Mouse (Mus musculus) midbrain, embryonic 15.5 days (tissue): ENCODE measurements around the gene Cks1b. TPM values are rescaled to one million over a fixed set of nuclear protein-coding genes. Genes with fewer than 3 reads are reported as not detected.
"Not testable (repeated sequence)": the region's sequence is repeated elsewhere in the genome, so short reads cannot be mapped to it uniquely, and the experiment has no call there.

Source experiments
- ATAC-seq: fragments of 200-750 bp; cut with Nextera tagmentation; replicated peaks from 2 replicates; pipeline ENCODE4 v1.8.0; 2017; ENCODE audit warnings: moderate TSS enrichment
- H3K27ac ChIP-seq: fragments of 300-500 bp; sonication (generic); 2 replicates; pipeline ENCODE4 v1.5.1; 2015; ENCODE audit warnings: mild to moderate bottlenecking, inconsistent platforms
- H3K27me3 ChIP-seq: fragments of 300-500 bp; sonication (generic); replicated peaks from 2 replicates; pipeline ENCODE4 v1.6.1; 2015; ENCODE audit warnings: inconsistent platforms
- H3K36me3 ChIP-seq: fragments of 300-500 bp; sonication (generic); replicated peaks from 2 replicates; pipeline ENCODE4 v1.6.1; 2015; ENCODE audit warnings: inconsistent platforms
- H3K4me1 ChIP-seq: fragments of 300-500 bp; sonication (generic); 2 replicates; pipeline ENCODE4 v1.6.1; 2015; ENCODE audit warnings: inconsistent platforms
- H3K4me2 ChIP-seq: fragments of 300-500 bp; sonication (generic); 2 replicates; pipeline ENCODE4 v1.6.1; 2015; ENCODE audit warnings: inconsistent platforms, mild to moderate bottlenecking, moderate library complexity
- H3K4me3 ChIP-seq: fragments of 300-500 bp; sonication (generic); 2 replicates; pipeline ENCODE4 v1.5.1; 2015; ENCODE audit warnings: mild to moderate bottlenecking, inconsistent platforms
- H3K9ac ChIP-seq: fragments of 300-500 bp; sonication (generic); 2 replicates; pipeline ENCODE4 v1.6.1; 2015; ENCODE audit warnings: mild to moderate bottlenecking, inconsistent platforms
- H3K9me3 ChIP-seq: fragments of 300-500 bp; sonication (generic); 2 replicates; pipeline ENCODE4 v1.6.1; 2016; ENCODE audit warnings: inconsistent platforms
- WGBS: fragments of 180-500 bp; shearing (Covaris S2); methylation state at CpG from one replicate; pipeline ENCODE4 v1.1.7; 2015; ENCODE audit warnings: mixed read lengths; 5-methylcytosine and 5-hydroxymethylcytosine counted together
- polyA plus RNA-seq: library from polyadenylated mRNA; unstranded; fragments of >200 nt; fragmentation: Nextera tagmentation; extraction: Ambion mirVana; gene quantifications from 2 replicates; pipeline ENCODE4 v1.2.1, GENCODE M21; 2015

The Cks1b gene
- polyA plus RNA-seq, 1 experiment from 2014 or later: 86.7 TPM

- 17% methylated on average over 5 of the region's 5 CpGs for WGBS
- Histone ChIP-seq H3K9me3 (no peaks in the 10 kb centered on the region), H3K4me1 (peaks cover 13% of the 10 kb centered on the region), H3K4me2 (peak overlapping the region; percentile 39), H3K36me3 (peaks cover 15% of the 10 kb centered on the region; the same call in 1 of the 2 replicates), H3K4me3 (peak overlapping the region; percentile 32; the same call in 1 of the 2 replicates), H3K9ac (0 out of 2 replicates have a peak overlapping the region, but pooled peaks have one; percentile 15), H3K27me3 (no peaks in the 10 kb centered on the region), H3K27ac (no peak overlapping the region)
- no peak for ATAC-seq
These were observed 19.1 kb upstream of the Cks1b start for GRCm38 (mm10) chr3:89437269-89437668.

- H3K27ac ChIP-seq: no peak within 1 kb of the TSS
- peak within 1 kb of the TSS; percentile 32 for H3K4me3 ChIP-seq
- ATAC-seq: peak; percentile 41; the same call in 1 of the 2 replicates
- peak within 1 kb of the TSS; percentile 39 for H3K4me2 ChIP-seq
- 5% methylated on average over 16 of the region's 16 CpGs for WGBS
- H3K9me3 ChIP-seq: no peaks in the 10 kb centered on the region
- peaks cover 15% of the 10 kb centered on the region; the same call in 1 of the 2 replicates for H3K36me3 ChIP-seq
- no peaks in the 10 kb centered on the region for H3K27me3 ChIP-seq
- H3K4me1 ChIP-seq: peaks cover 21% of the 10 kb centered on the region
- H3K9ac ChIP-seq: 0 out of 2 replicates have a peak within 1 kb of the TSS, but pooled peaks have one; percentile 15
These were observed 18.3 kb upstream of the Cks1b start, which contains the start of gene Pbxip1 for GRCm38 (mm10) chr3:89436176-89437113. TSS of gene Pbxip1 (plus strand) at chr3:89436706.

DNA sequence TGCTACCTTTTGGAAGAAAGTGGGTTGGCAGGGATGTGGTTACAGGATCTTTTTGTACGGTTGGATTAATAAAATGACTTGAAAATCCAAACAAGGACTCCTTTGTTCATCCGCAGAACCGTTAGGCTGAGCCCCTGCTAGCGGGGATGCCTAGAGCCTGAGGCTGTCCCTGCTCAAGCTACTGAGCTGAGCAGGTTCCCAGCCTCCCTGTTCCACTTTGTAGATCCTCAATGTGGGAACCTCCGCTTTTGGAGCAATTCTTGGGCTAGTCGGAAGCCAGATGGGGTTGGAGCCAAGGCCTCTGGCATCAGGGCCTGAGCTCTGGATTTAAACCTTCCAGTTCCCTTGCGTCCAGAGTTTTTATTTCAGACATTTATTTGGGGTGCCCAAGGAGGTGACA is 16.9 kb upstream of the Cks1b start:
- Histone ChIP-seq H3K4me2 (no peak overlapping the region), H3K9ac (no peak overlapping the region), H3K9me3 (no peaks in the 10 kb centered on the region), H3K36me3 (peaks cover 15% of the 10 kb centered on the region; the same call in 1 of the 2 replicates), H3K27me3 (no peaks in the 10 kb centered on the region), H3K4me3 (no peak overlapping the region), H3K4me1 (peaks cover 30% of the 10 kb centered on the region), H3K27ac (peak overlapping the region; percentile 7; the same call in 1 of the 2 replicates)
- no peak for ATAC-seq
- 69% methylated on average over 7 of the region's 7 CpGs for WGBS

- H3K36me3 ChIP-seq: peaks cover 15% of the 10 kb centered on the region; the same call in 1 of the 2 replicates
- H3K27ac ChIP-seq: no peak overlapping the region
- H3K4me3 ChIP-seq: no peak overlapping the region
- H3K9me3 ChIP-seq: no peaks in the 10 kb centered on the region
- H3K4me1 ChIP-seq: peaks cover 30% of the 10 kb centered on the region
- 81% methylated on average over 11 of the region's 11 CpGs for WGBS
- H3K4me2 ChIP-seq: no peak overlapping the region
- H3K9ac ChIP-seq: no peak overlapping the region
- ATAC-seq: no peak
- no peaks in the 10 kb centered on the region for H3K27me3 ChIP-seq
These were observed 16.3 kb upstream of the Cks1b start for GRCm38 (mm10) chr3:89434532-89434931.

- no peak overlapping the region for H3K9ac ChIP-seq
- no peaks in the 10 kb centered on the region for H3K9me3 ChIP-seq
- H3K4me3 ChIP-seq: no peak overlapping the region
- H3K27ac ChIP-seq: no peak overlapping the region
- no peak overlapping the region for H3K4me2 ChIP-seq
- WGBS: 98% methylated on average over 8 of the region's 8 CpGs
- peaks cover 30% of the 10 kb centered on the region for H3K4me1 ChIP-seq
- H3K36me3 ChIP-seq: peaks cover 15% of the 10 kb centered on the region; the same call in 1 of the 2 replicates
- no peaks in the 10 kb centered on the region for H3K27me3 ChIP-seq
- no peak for ATAC-seq
These were observed 14.4 kb upstream of the Cks1b start for GRCm38 (mm10) chr3:89432606-89433005.

DNA sequence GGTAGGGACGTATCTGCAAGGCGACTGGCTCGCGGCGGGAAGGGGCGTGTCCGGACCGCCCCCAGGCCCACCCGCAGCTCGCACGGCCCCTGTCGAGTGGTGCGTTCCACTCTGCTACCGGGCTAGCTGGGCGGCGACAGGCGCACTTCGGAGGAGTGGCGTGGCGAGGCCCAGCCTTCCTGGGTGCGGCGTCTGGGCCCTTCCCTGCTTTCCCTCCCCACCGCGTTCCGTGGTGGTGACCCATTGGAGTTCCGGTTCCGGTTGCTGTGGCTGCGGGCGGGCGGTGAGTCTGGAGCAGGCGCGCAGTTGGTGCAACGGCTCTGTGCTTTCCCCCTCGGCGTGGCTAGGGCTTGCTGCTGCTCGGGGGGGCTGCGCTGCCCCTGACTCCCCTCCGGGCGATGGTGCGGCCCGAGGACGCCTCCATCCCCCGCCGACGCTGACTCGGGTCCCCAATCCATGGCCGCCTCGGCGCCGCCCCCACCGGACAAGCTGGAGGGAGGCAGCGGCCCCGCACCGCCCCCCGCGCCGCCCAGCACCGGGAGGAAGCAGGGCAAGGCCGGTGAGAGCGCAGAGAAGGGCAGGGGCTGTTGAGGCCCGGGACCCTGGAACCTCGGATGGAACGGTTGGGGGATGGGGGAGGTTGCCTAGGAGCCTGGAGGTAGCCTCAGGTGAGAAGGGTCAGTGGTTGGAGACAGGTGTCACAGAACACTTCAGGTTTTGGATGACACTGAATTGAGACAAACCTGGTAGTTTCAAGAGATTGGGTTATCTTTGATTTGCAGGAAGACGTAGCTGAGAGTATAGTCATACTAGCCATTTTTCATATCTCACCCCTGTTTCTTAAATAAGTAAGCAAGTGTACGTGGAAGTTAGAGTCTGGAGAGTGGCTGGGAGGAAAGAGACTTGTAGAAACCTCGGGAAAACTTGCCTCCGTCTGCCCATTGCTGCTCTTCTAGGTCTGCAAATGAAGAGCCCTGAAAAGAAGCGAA is 12.3 kb upstream of the Cks1b start, which contains the start of gene Pygo2:
Gene Pygo2 (plus strand): TSS at position 44 of the 989 bp plus-strand sequence.
- peak within 1 kb of the TSS; percentile 89 for H3K27ac ChIP-seq
- H3K9me3 ChIP-seq: no peaks in the 10 kb centered on the region
- peak within 1 kb of the TSS; percentile 99 for H3K4me3 ChIP-seq
- H3K9ac ChIP-seq: peak within 1 kb of the TSS; percentile 99
- peaks cover 19% of the 10 kb centered on the region for H3K4me1 ChIP-seq
- peaks cover 15% of the 10 kb centered on the region; the same call in 1 of the 2 replicates for H3K36me3 ChIP-seq
- H3K27me3 ChIP-seq: no peaks in the 10 kb centered on the region
- H3K4me2 ChIP-seq: peak within 1 kb of the TSS; percentile 86
- WGBS: 2% methylated on average over 65 of the region's 68 CpGs
- ATAC-seq: peak; percentile 98

DNA sequence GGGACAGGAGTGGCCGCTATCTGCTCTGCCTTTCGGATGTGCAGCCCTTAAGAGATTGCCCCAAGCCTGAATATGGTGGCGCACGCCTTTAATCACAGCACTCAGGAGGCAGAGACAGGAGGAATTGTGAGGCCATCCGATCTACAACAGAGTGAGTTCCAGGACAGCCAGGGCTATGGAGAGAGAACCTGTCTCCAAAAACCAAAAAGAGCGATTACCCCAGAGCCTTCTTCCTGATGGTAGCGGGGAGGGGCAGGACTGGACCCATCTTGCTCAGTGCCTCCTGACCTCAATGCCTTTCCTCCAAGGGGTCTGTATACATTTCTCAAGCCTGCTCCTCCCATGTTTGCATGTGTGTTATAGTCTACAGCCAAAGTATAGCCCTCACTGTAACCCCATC is 10.8 kb upstream of the Cks1b start:
- H3K27me3 ChIP-seq, H3K4me3 ChIP-seq, ATAC-seq, H3K27ac ChIP-seq, H3K9me3 ChIP-seq, H3K9ac ChIP-seq, H3K4me2 ChIP-seq: not testable (repeated sequence)
- Histone ChIP-seq H3K36me3 (peaks cover 15% of the 10 kb centered on the region; the same call in 1 of the 2 replicates), H3K4me1 (peaks cover 19% of the 10 kb centered on the region)
- 94% methylated on average over 7 of the region's 7 CpGs for WGBS

DNA sequence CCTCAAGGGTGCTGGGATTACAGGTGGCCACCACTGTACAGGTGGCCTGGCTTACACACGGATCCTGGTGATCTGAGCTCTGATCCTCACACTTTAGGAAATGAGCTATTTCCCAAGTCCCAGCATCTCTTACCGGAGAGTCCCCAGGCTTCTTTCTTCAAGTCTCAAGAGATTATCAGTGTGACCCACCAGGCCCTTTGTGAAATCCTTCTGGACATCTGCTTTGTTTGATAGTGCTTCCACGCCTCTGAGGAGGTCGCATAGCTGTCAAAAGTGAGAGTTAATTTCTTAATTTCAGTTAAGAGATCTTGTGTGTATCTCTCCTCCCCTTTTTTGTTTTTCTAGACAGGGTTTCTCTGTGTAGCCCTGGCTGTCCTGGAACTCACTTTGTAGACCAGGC is 7.7 kb upstream of the Cks1b start:
- no peaks in the 10 kb centered on the region for H3K9me3 ChIP-seq
- no peak overlapping the region for H3K9ac ChIP-seq
- no peak overlapping the region for H3K4me2 ChIP-seq
- peaks cover 15% of the 10 kb centered on the region for H3K4me1 ChIP-seq
- WGBS: 77% methylated on average over 4 of the region's 4 CpGs
- no peaks in the 10 kb centered on the region for H3K27me3 ChIP-seq
- H3K27ac ChIP-seq: no peak overlapping the region
- no peak for ATAC-seq
- no peaks in the 10 kb centered on the region for H3K36me3 ChIP-seq
- no peak overlapping the region for H3K4me3 ChIP-seq

DNA sequence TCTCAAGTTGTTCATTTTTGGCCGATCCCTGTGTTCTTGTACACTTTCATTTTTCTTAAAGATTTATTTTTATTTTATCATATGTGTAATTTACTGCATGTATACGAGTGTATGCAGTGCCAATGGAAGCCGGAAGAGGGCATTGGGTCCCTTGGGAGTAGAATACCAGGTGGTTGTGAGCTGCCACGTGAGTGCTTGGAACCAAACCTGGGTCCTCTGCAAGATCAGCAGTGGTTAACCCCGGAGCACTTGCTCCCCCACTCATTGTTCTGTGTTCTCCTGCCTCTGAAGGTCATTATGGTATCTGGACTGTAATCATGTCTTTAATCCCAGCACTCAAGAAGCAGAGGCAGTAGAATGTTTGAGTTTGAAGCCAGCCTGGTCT is 7.0 kb upstream of the Cks1b start:
- no peak for ATAC-seq
- no peaks in the 10 kb centered on the region for H3K9me3 ChIP-seq
- no peak overlapping the region for H3K9ac ChIP-seq
- no peaks in the 10 kb centered on the region for H3K36me3 ChIP-seq
- peaks cover 11% of the 10 kb centered on the region for H3K4me1 ChIP-seq
- WGBS: 94% methylated on average over 5 of the region's 5 CpGs
- no peak overlapping the region for H3K27ac ChIP-seq
- H3K27me3 ChIP-seq: no peaks in the 10 kb centered on the region
- no peak overlapping the region for H3K4me2 ChIP-seq
- no peak overlapping the region for H3K4me3 ChIP-seq

- 93% methylated on average over 5 of the region's 5 CpGs for WGBS
- Histone ChIP-seq H3K27me3 (no peaks in the 10 kb centered on the region), H3K4me3 (no peak overlapping the region), H3K36me3 (no peaks in the 10 kb centered on the region), H3K4me1 (peaks cover 16% of the 10 kb centered on the region), H3K27ac (no peak overlapping the region), H3K9ac (no peak overlapping the region), H3K9me3 (no peaks in the 10 kb centered on the region), H3K4me2 (no peak overlapping the region)
- no peak for ATAC-seq
These were observed 6.4 kb upstream of the Cks1b start for GRCm38 (mm10) chr3:89424416-89425140.

- H3K9ac ChIP-seq: no peak overlapping the region
- H3K36me3 ChIP-seq: no peaks in the 10 kb centered on the region
- no peak overlapping the region for H3K27ac ChIP-seq
- no peaks in the 10 kb centered on the region for H3K9me3 ChIP-seq
- no peak overlapping the region for H3K4me3 ChIP-seq
- H3K27me3 ChIP-seq: no peaks in the 10 kb centered on the region
- 67% methylated on average over 6 of the region's 6 CpGs for WGBS
- ATAC-seq: no peak
- peaks cover 25% of the 10 kb centered on the region for H3K4me1 ChIP-seq
- no peak overlapping the region; the same call in 1 of the 2 replicates for H3K4me2 ChIP-seq
These were observed 4.5 kb upstream of the Cks1b start for GRCm38 (mm10) chr3:89422556-89423205.
